Mouse (Mus musculus) forebrain, embryonic 13.5 days (tissue): ENCODE results near the gene Gab1. TPM values are rescaled to one million over a fixed set of nuclear protein-coding genes. Genes with fewer than 3 reads are reported as not detected.
A peak's percentile ranks its signal among the peaks of the same experiment; 100 is the strongest.

Source experiments
- ATAC-seq: fragments of 200-750 bp; cut with Nextera tagmentation; 2 replicates; pipeline ENCODE4 v1.8.0; 2017
- H3K27ac ChIP-seq: fragments of 300-500 bp; sonication (generic); 2 replicates; pipeline ENCODE4 v1.5.1; 2015; ENCODE audit warnings: inconsistent platforms, mild to moderate bottlenecking, moderate library complexity
- H3K27me3 ChIP-seq: fragments of 300-500 bp; sonication (generic); 2 replicates; pipeline ENCODE4 v1.6.1; 2015; ENCODE audit warnings: mild to moderate bottlenecking, inconsistent platforms
- H3K36me3 ChIP-seq: fragments of 300-500 bp; sonication (generic); 2 replicates; pipeline ENCODE4 v1.6.1; 2015; ENCODE audit warnings: mild to moderate bottlenecking, inconsistent platforms; ENCODE audit not compliant: poor library complexity, severe bottlenecking
- H3K4me1 ChIP-seq: fragments of 300-500 bp; sonication (generic); 2 replicates; pipeline ENCODE4 v1.6.1; 2015; ENCODE audit warnings: inconsistent platforms
- H3K4me2 ChIP-seq: fragments of 300-500 bp; sonication (generic); 2 replicates; pipeline ENCODE4 v1.6.1; 2015; ENCODE audit warnings: inconsistent platforms, mild to moderate bottlenecking, moderate library complexity
- H3K4me3 ChIP-seq: fragments of 300-500 bp; sonication (generic); 2 replicates; pipeline ENCODE4 v1.5.1; 2015; ENCODE audit warnings: mild to moderate bottlenecking, inconsistent platforms
- H3K9ac ChIP-seq: fragments of 300-500 bp; sonication (generic); 2 replicates; pipeline ENCODE4 v1.6.1; 2015; ENCODE audit warnings: mild to moderate bottlenecking, inconsistent platforms
- H3K9me3 ChIP-seq: fragments of 300-500 bp; sonication (generic); replicated peaks from 2 replicates; pipeline ENCODE4 v1.6.1; 2016; ENCODE audit warnings: inconsistent platforms
- WGBS: fragments of 180-500 bp; shearing (Covaris S2); methylation state at CpG from one replicate; pipeline ENCODE4 v1.1.7; 2015; 5-methylcytosine and 5-hydroxymethylcytosine counted together
- polyA plus RNA-seq: library from polyadenylated mRNA; unstranded; fragments of >200 nt; fragmentation: Nextera tagmentation; extraction: Ambion mirVana; gene quantifications from 2 replicates; pipeline ENCODE4 v1.2.1, GENCODE M21; 2015

Gab1 gene
- polyA plus RNA-seq, 1 experiment from 2014 or later = 10.8 TPM

DNA sequence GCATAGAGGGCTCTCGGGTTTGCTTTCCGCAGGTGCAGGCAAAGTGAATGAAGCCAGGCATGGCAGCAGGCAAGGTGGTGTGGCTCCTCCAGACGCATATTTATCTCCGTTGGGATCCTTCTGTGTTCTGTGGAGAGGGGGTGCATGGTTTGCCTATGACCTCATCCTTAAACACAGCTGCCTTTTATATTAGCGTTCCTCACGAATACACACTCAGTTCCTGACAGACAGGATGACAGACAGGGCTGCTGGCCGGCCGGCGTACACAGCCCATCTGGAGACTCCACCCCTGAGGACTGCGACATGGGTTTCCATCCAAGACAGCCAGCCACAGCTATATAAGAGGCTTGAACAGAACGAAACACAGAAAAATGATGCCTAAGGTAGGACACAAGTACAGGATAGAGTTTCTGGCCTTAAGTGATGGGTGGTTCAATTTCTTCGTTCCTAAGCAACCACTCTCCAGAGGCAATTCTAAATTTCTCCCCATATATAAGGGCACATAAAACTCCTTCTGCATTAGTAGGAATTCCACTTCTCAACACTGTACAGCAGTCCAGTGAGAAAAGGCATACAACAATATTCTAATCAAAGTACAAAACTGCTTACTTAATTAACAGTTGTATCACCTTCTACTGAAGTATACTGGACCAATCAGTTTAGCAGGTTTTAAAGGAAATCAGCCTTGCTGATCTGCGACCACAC is 66.1 kb downstream of the Gab1 start:
- no peak overlapping the region for H3K9ac ChIP-seq
- no peak overlapping the region for H3K4me3 ChIP-seq
- no peaks in the 10 kb centered on the region for H3K36me3 ChIP-seq
- no peak overlapping the region for H3K27ac ChIP-seq
- no peaks in the 10 kb centered on the region for H3K27me3 ChIP-seq
- peak; percentile 70 for ATAC-seq
- no peaks in the 10 kb centered on the region for H3K9me3 ChIP-seq
- H3K4me2 ChIP-seq = 0 out of 2 replicates have a peak overlapping the region, but pooled peaks have one; percentile 4
- H3K4me1 ChIP-seq = peaks cover 27% of the 10 kb centered on the region
- 39% methylated on average over 13 of the region's 13 CpGs for WGBS

DNA sequence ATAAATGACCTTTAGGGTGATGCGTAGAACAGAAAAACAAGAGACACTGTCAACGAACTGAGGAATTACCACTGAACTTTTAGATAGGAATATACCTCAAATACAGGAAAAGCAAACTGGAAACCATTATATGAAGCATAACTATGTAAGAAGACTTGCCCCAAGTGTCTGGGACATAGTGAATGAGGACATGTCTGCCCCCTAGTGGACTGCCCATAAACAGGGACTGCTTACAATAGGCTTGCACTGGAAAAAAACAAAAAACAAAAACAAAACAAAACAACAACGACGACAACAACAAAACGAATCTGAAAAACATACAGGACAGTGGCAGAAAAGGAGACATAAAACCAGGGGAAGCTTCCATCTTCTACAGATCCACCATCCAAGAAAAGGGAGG is 66.9 kb downstream of the Gab1 start:
- no peak overlapping the region for H3K9ac ChIP-seq
- H3K9me3 ChIP-seq = no peaks in the 10 kb centered on the region
- WGBS = 87% methylated on average over 5 of the region's 5 CpGs
- H3K4me2 ChIP-seq = no peak overlapping the region
- ATAC-seq = no peak
- H3K4me3 ChIP-seq = no peak overlapping the region
- H3K27ac ChIP-seq = no peak overlapping the region
- no peaks in the 10 kb centered on the region for H3K27me3 ChIP-seq
- H3K4me1 ChIP-seq = peaks cover 35% of the 10 kb centered on the region
- no peaks in the 10 kb centered on the region for H3K36me3 ChIP-seq

DNA sequence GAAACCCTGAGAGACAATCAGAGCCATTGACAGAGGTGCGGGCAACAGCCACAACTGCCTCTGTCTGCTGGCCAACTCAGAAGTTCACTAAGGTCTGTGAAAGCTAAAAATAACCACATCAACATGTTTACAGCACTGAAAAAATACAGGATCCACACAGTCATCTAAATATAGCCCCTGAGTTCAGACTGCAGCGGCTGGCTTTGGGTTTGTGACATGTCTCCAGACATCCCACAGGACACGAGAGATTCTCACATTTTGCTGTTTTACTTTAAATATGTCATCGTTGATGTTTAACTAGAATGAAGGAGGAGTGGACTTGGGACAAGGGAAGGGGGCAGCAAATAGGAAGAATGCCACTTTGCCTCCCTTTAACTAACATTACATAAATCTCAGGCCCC is 68.7 kb downstream of the Gab1 start:
- Histone ChIP-seq H3K27ac (no peak overlapping the region), H3K9ac (no peak overlapping the region), H3K4me1 (peaks cover 44% of the 10 kb centered on the region), H3K9me3 (no peaks in the 10 kb centered on the region), H3K36me3 (no peaks in the 10 kb centered on the region), H3K27me3 (no peaks in the 10 kb centered on the region), H3K4me3 (no peak overlapping the region), H3K4me2 (no peak overlapping the region)
- ATAC-seq = no peak
- WGBS = 84% methylated on average over 4 of the region's 4 CpGs

DNA sequence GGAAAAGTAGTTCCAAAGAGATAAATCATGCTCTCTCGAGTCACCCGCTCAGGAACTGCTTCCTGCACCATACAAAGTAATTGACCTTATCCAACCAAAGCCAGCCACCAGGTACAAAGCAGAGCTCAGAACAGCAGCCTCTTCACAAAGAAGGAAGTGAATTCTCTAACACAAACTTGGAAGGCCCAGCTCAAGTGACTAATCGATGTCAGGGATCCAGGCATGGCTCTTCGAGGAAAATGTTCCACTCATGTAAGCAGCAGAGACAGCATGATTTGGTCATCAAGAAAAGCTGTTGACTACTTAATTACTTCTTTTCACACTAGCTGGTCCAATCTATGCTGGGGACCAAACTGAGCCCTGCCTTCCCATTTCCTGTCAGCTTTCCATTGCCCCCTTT is 69.4 kb downstream of the Gab1 start:
- Histone ChIP-seq H3K4me3 (no peak overlapping the region), H3K4me2 (no peak overlapping the region), H3K4me1 (peaks cover 44% of the 10 kb centered on the region), H3K27me3 (no peaks in the 10 kb centered on the region), H3K9me3 (no peaks in the 10 kb centered on the region), H3K9ac (no peak overlapping the region), H3K36me3 (no peaks in the 10 kb centered on the region), H3K27ac (no peak overlapping the region)
- no peak for ATAC-seq
- WGBS = 85% methylated on average over 4 of the region's 4 CpGs

DNA sequence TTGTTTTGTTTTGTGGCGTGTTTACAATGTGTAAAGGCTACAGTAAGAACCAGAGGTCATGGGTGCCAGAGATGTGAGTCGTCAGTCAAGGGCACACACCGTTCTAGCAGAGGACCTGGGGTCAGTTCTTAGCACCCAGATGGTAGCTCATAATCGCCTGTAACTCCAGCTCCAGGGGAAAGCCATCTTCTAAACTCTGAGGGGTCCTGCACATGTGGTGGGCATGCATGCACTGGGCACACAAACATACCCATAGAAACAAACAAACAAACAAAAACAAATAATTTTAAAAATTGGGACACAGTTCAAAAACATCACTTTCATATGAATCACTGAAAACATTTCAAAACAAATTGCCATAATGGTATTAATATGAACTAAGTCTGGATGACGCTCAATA is 69.9 kb downstream of the Gab1 start:
- Histone ChIP-seq H3K27me3 (no peaks in the 10 kb centered on the region), H3K27ac (no peak overlapping the region), H3K4me1 (peaks cover 43% of the 10 kb centered on the region), H3K4me3 (no peak overlapping the region), H3K9me3 (no peaks in the 10 kb centered on the region), H3K9ac (no peak overlapping the region), H3K36me3 (no peaks in the 10 kb centered on the region), H3K4me2 (no peak overlapping the region)
- WGBS = 94% methylated on average over 5 of the region's 5 CpGs
- ATAC-seq = no peak

DNA sequence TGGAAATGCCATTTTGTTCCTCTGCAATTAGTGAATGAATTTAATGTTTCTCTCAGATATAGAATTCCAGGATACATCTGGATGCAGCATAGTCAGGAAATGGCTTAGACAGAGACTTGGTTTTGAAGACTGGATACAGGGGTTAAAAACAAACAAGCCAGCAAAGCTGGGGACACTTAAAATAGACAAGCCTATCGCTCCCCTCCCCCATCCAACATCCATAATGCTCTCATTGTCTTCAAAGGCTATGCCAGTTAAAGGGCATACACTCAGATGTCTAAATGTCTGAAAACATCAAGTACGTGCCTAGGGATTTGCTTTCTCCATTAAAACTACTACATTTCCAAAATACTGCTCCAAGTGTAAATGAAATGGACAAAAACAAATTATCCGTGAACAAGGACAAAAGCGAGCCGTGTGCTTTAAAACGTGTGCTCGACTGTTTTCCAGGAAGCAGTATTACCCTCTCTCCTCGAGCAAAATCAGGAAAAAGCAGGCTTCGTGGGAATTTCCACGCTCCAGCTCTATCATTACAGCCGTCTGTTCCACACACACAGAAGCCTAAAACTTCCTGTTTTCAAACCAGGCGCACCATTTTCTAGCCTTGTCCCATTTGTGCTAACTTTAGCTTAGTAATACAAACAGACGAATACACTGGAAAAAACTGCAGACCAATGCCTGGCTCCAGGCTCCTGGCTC is 72.4 kb downstream of the Gab1 start:
- ATAC-seq = no peak
- 38% methylated on average over 13 of the region's 13 CpGs for WGBS
- Histone ChIP-seq H3K4me2 (peak overlapping the region; percentile 31; the same call in 1 of the 2 replicates), H3K9me3 (no peaks in the 10 kb centered on the region), H3K27me3 (no peaks in the 10 kb centered on the region), H3K4me1 (peaks cover 47% of the 10 kb centered on the region), H3K4me3 (no peak overlapping the region), H3K27ac (peak overlapping the region; percentile 60), H3K9ac (0 out of 2 replicates have a peak overlapping the region, but pooled peaks have one; percentile 1), H3K36me3 (no peaks in the 10 kb centered on the region)

DNA sequence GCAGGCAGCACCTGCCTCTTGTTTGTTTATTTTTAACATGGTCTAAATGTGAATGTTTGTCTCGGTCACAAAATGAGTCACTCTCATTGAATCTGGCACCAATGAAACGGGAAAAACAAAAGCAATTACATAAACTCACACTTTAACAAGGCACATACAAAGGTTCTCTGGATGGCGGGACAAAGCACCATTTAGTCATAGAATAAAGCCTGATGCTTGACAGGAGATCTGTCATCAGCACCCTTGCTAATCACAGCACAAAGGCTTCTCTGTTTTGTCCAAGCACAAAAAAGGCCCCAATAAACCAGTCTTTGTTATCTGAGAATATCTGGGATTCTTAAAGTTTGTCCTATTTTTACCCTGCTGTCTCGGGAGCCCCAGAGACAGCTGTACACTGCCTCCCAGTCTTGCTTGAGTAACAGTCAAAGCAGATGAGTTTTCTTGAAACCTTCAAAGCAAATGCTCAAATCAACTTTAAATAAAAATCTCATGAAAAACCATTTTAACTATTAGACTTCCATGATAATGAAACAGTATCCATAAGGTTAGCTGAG is 76.2 kb downstream of the Gab1 start:
- Histone ChIP-seq H3K36me3 (no peaks in the 10 kb centered on the region), H3K4me3 (no peak overlapping the region), H3K9me3 (no peaks in the 10 kb centered on the region), H3K27ac (peak overlapping the region; percentile 51), H3K4me2 (0 out of 2 replicates have a peak overlapping the region, but pooled peaks have one; percentile 4), H3K9ac (no peak overlapping the region), H3K4me1 (peaks cover 41% of the 10 kb centered on the region), H3K27me3 (no peaks in the 10 kb centered on the region)
- ATAC-seq = peak; percentile 41; the same call in 1 of the 2 replicates
- 13% methylated on average over 4 of the region's 4 CpGs for WGBS

DNA sequence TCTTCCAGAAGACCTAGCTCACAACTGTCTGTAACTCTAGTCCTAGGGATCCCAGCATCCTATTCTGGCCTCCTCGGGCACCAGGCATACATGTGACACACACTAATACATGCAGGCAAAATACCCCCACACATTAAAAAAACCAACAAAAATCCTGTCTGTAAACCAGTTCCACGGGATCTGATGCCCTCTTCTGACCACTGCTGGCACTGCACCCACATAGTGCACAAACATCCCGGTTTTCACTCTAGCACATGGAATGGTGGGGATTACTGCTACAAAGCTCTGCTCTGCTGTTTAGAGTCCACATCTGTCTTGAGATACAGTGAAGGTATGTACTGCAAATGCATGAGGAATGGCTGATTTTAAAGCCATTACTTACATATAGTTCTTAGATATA is 81.5 kb downstream of the Gab1 start:
- Histone ChIP-seq H3K4me1 (peaks cover 10% of the 10 kb centered on the region), H3K27ac (no peak overlapping the region), H3K27me3 (no peaks in the 10 kb centered on the region), H3K9me3 (no peaks in the 10 kb centered on the region), H3K4me2 (no peak overlapping the region), H3K4me3 (no peak overlapping the region), H3K9ac (no peak overlapping the region), H3K36me3 (no peaks in the 10 kb centered on the region)
- 98% methylated on average over 3 of the region's 3 CpGs for WGBS
- no peak for ATAC-seq

DNA sequence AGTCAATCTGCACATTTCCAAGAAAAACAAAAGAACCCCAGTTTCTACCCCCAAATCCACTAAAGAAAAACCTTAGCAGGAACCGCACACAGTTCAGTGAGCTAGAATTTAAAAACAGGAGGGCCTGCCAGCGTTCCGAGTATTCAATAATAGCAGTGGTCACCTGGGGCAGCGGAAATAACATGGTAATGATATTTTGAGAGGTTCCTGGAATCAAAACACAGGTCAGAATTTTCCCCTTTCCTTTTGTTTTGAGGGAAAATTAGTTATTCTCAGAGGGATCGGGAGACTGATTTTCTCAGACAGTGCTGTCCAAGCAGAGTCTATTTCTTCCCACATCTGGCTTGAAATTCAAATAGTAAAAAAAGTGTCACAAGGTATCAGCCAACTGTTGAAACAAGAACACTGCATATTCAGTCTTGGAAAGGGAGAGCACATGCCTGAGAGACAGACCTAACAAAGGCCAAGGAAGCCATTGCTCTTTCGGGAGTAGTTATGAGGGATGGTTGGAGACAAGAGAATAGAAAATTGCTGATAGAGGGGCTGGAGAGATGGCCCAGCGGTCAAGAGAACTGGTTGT is 82.0 kb downstream of the Gab1 start:
- ATAC-seq = no peak
- Histone ChIP-seq H3K9me3 (no peaks in the 10 kb centered on the region), H3K9ac (no peak overlapping the region), H3K27me3 (no peaks in the 10 kb centered on the region), H3K4me3 (no peak overlapping the region), H3K4me1 (peaks cover 5% of the 10 kb centered on the region), H3K4me2 (no peak overlapping the region), H3K36me3 (no peaks in the 10 kb centered on the region), H3K27ac (no peak overlapping the region)
- 91% methylated on average over 7 of the region's 7 CpGs for WGBS

DNA sequence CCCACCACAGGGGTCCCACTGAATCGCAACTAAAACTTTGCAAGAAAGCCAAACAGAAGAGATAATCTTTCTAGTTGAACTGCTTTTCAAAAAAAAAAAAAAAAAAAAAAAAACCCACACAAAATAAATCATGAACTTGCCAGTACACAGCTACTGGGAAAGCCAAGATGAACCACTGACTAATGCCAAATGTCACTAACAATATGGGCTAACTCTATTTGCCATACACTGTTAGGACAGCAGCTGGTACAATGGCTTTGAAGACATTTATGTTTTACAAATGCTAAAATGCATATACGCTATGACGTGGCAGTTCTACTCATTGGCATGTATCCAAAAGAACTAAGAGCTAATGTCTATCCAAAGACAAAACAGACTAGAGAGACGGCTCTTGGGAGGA is 84.2 kb downstream of the Gab1 start:
- Histone ChIP-seq H3K36me3 (peaks cover 4% of the 10 kb centered on the region; the same call in 1 of the 2 replicates), H3K4me1 (no peaks in the 10 kb centered on the region), H3K4me2 (no peak overlapping the region), H3K4me3 (no peak overlapping the region), H3K27ac (no peak overlapping the region), H3K9me3 (no peaks in the 10 kb centered on the region), H3K27me3 (no peaks in the 10 kb centered on the region), H3K9ac (no peak overlapping the region)
- WGBS = 63% methylated on average over 4 of the region's 4 CpGs
- ATAC-seq = no peak

DNA sequence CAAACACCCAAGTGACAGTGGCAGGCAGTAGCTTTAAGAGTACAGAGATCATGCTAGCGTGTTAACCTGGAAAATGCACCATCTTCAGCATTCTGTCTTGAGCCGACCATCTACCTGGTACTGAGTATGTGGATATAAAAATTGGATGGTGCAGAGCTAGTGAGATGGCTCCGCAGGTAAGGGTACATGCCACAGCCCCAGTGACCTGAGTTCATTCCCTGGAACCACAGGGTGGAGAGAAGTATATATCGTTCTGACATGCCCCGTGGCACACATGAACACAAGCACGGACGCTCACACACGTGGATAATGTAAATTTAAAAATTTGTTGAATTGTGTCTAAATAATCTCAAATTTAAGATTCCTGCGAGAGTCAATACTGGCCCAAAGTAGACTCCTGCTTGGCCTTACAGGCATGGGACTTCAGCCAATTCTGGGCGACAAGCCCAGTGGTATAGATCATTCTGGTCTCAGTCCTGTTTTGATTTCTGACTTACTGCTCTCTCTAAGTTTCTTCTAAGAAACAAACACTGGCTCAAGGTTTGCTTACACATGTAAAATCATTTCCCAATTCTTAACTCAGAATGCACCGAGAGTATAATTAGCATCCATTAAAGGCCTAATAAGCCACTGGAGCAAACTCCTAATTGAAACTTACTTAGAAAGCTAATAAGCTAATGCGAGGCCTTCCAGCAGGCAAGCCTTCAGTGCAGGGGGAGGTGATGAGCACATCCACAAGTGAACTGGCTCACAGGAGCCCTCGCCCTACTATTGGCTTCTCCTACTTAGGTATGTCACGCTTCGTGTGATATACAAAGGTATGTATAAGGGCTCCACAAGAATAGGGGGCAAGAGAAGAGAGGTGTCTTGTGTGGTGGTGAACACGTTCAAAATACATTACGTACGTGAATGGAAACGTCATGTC is 85.5 kb downstream of the Gab1 start:
- ATAC-seq = no peak
- WGBS = 83% methylated on average over 19 of the region's 19 CpGs
- peaks cover 5% of the 10 kb centered on the region; the same call in 1 of the 2 replicates for H3K36me3 ChIP-seq
- no peaks in the 10 kb centered on the region for H3K9me3 ChIP-seq
- no peak overlapping the region for H3K4me2 ChIP-seq
- H3K27me3 ChIP-seq = no peaks in the 10 kb centered on the region
- no peak overlapping the region for H3K4me3 ChIP-seq
- H3K4me1 ChIP-seq = no peaks in the 10 kb centered on the region
- H3K9ac ChIP-seq = no peak overlapping the region
- H3K27ac ChIP-seq = no peak overlapping the region
